Mouse (Mus musculus) MEL (cell line): ENCODE measurements around the gene Pard3b.

Source experiments
- CHD1 ChIP-seq: IDR thresholded peaks from 2 replicates; pipeline ENCODE4 v1.6.1; 2012; ENCODE audit warnings: low read depth, mild to moderate bottlenecking, inconsistent platforms, low read length, improper control_type of control experiment
- CTCF ChIP-seq, 3 experiments: IDR thresholded peaks in 2 of 3; conservative IDR thresholded peaks in 1 of 3; 2 replicates each; pipeline ENCODE4 v1.5.1; 2011 to 2012; ENCODE audit warnings: low read length in 3 of 3, low read depth in 2 of 3, mild to moderate bottlenecking in 2 of 3, improper control_type of control experiment in 1 of 3, inconsistent platforms in 1 of 3, mixed read lengths in 1 of 3, moderate library complexity in 1 of 3; ENCODE audit not compliant: control insufficient read depth in 1 of 3, insufficient read depth in 1 of 3, poor library complexity in 1 of 3, severe bottlenecking in 1 of 3
- ETS1 ChIP-seq: IDR thresholded peaks from 2 replicates; pipeline ENCODE4 v1.6.1; 2012; ENCODE audit warnings: low read depth, mild to moderate bottlenecking, inconsistent platforms, low read length, improper control_type of control experiment, moderate library complexity
- POLR2A ChIP-seq, 2 experiments: IDR thresholded peaks; 2 replicates each; pipeline ENCODE4 v1.6.1; 2011 to 2012; ENCODE audit warnings: low read length in 2 of 2, mild to moderate bottlenecking in 2 of 2, control low read depth in 1 of 2, improper control_type of control experiment in 1 of 2, low read depth in 1 of 2, moderate library complexity in 1 of 2; ENCODE audit not compliant: control insufficient read depth in 1 of 2, insufficient read depth in 1 of 2, poor library complexity in 1 of 2
- POLR2AphosphoS5 ChIP-seq: IDR thresholded peaks from 2 replicates; pipeline ENCODE4 v1.6.1; 2012; ENCODE audit warnings: low read depth, borderline replicate concordance, mild to moderate bottlenecking, inconsistent platforms, low read length, moderate library complexity, mixed read lengths

GRCm38 (mm10) chr1:62582476-62582875 is 943.9 kb downstream of the Pard3b start:
- TF ChIP-seq ETS1, result no peak
- no peak for TF ChIP-seq CTCF (IDR thresholded peaks at IDR 0.05 in 2 of 3, conservative IDR thresholded peaks at IDR 0.05 in 1 of 3; ENCODE audit: control insufficient read depth in 1 of 3, insufficient read depth in 1 of 3, low read depth in 2 of 3, low read length in 3 of 3, poor library complexity in 1 of 3, severe bottlenecking in 1 of 3)
- TF ChIP-seq POLR2A (IDR thresholded peaks at IDR 0.05; ENCODE audit: control insufficient read depth in 1 of 2, insufficient read depth in 1 of 2, low read depth in 1 of 2, low read length in 2 of 2, poor library complexity in 1 of 2), result no peak
- TF ChIP-seq CHD1, result no peak
- no peak for TF ChIP-seq POLR2AphosphoS5
